Mouse (Mus musculus): ENCODE data around the gene A4galt. TPM values are rescaled to one million over a fixed set of nuclear protein-coding genes. Genes with fewer than 3 reads are reported as not detected.

A4galt gene
- total and polyA plus RNA-seq, 3 experiments: not detected

Other genes with a start within 250 kb of the A4galt start
- 4.8 and 7.4 TPM in 2 replicates for gene Nfam1, start 218.5 kb downstream of the A4galt start, total RNA-seq (2012; rRNA removed)
- gene Nfam1, start 218.5 kb downstream of the A4galt start, polyA plus RNA-seq (2012; ENCODE audit: insufficient read depth in 1 of 2, insufficient read length in 2 of 2, low read depth in 1 of 2, low replicate concordance in 2 of 2, missing spikeins in 1 of 2): 10 to 100 TPM in 1 of 2 experiments, not detected in 1; 10.5 TPM
- 19.5 and 19.6 TPM in 2 replicates for gene Serhl, start 162.3 kb downstream of the A4galt start, total RNA-seq (2012; rRNA removed)
- gene Serhl, start 162.3 kb downstream of the A4galt start, polyA plus RNA-seq (2012; ENCODE audit: insufficient read depth in 1 of 2, insufficient read length in 2 of 2, low read depth in 1 of 2, low replicate concordance in 2 of 2, missing spikeins in 1 of 2): 10 to 100 TPM in 1 of 2 experiments, not detected in 1; 57.3 TPM
- gene Rrp7a, start 129.0 kb downstream of the A4galt start, total RNA-seq (2012; rRNA removed): 134 and 155 TPM in 2 replicates
- 100 to 1,000 TPM; 283 to 483 TPM for gene Rrp7a, start 129.0 kb downstream of the A4galt start, polyA plus RNA-seq (2012; ENCODE audit: insufficient read depth in 1 of 2, insufficient read length in 2 of 2, low read depth in 1 of 2, low replicate concordance in 2 of 2, missing spikeins in 1 of 2)
- 104 and 113 TPM in 2 replicates for gene Poldip3, start 102.4 kb downstream of the A4galt start, total RNA-seq (2012; rRNA removed)
- gene Poldip3, start 102.4 kb downstream of the A4galt start, polyA plus RNA-seq (2012; ENCODE audit: insufficient read depth in 1 of 2, insufficient read length in 2 of 2, low read depth in 1 of 2, low replicate concordance in 2 of 2, missing spikeins in 1 of 2): 100 to 1,000 TPM in 1 of 2 experiments, not detected in 1; 123 TPM
- gene Cyb5r3, start 79.2 kb downstream of the A4galt start, total RNA-seq (2012; rRNA removed): 20.8 and 22.6 TPM in 2 replicates
- 10 to 100 TPM in 1 of 2 experiments, not detected in 1; 67.0 TPM for gene Cyb5r3, start 79.2 kb downstream of the A4galt start, polyA plus RNA-seq (2012; ENCODE audit: insufficient read depth in 1 of 2, insufficient read length in 2 of 2, low read depth in 1 of 2, low replicate concordance in 2 of 2, missing spikeins in 1 of 2)
- 8.2 and 8.6 TPM in 2 replicates for gene Arfgap3, start 98.5 kb upstream of the A4galt start, total RNA-seq (2012; rRNA removed)
- 10 to 100 TPM in 1 of 2 experiments, not detected in 1; 12.4 TPM for gene Arfgap3, start 98.5 kb upstream of the A4galt start, polyA plus RNA-seq (2012; ENCODE audit: insufficient read depth in 1 of 2, insufficient read length in 2 of 2, low read depth in 1 of 2, low replicate concordance in 2 of 2, missing spikeins in 1 of 2)
- gene Pacsin2, start 212.8 kb upstream of the A4galt start, total RNA-seq (2012; rRNA removed): 58.7 and 64.7 TPM in 2 replicates
- gene Pacsin2, start 212.8 kb upstream of the A4galt start, polyA plus RNA-seq (2012; ENCODE audit: insufficient read depth in 1 of 2, insufficient read length in 2 of 2, low read depth in 1 of 2, low replicate concordance in 2 of 2, missing spikeins in 1 of 2): 100 to 1,000 TPM; 103 to 425 TPM

Data from MEL (cell line).